Mouse (Mus musculus) CH12F3 (cell line): ENCODE measurements around the gene Hoxb5.

Source experiments
- in situ Hi-C: fragments of 300-500 bp; cut with MboI; formaldehyde crosslinking; loops from 2 replicates; pipeline ENCODE4 v1.14.3; 2020; ENCODE audit warnings: low sequenced_read_pairs

Gene Hoxb5

GRCm38 (mm10) chr11:96333241-96334001, 30.3 kb downstream of the Hoxb5 start:
- in situ Hi-C loops = no loop called here

- in situ Hi-C loops = no loop called here
Observed at GRCm38 (mm10) chr11:96334002-96334364, 30.8 kb downstream of the Hoxb5 start.

DNA sequence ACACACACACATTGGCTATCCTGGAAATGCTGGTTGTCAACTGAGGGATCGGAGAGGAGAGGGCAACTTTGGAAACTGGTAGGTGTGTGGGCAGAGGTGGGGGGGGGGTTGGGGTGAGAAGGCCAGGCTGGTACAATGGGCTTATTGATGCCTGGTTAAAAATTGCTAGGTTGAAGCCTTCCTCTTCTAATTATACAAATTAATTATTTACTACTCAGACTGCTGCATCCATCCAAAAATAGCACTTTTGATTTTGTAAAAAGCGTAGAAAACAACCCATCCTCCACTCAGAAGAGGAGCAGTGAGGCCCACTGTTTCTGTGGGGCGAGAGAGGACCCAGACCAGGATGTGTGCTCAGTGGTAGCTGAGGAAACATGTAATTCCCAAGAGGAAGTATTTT, 31.9 kb downstream of the Hoxb5 start:
- in situ Hi-C loops = no loop called here

DNA sequence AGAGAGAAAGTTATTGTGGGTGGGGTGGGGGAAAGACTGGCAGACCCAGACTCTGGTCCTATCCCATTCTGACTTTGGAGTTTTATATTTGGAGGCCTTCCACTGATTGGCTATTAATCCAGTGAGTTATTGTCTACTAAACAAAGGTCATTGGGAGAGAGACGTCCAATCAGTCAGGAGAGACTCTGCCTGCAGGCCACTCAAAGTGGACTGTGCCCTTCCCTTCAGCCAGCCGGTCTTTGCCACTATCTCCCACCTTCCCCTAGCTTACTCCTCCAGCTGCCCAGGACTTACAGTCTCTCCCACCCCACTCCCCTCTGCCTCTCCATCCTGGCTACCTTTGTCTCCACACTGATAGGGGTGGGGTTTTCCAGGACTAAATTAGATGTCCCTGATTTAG, 33.5 kb downstream of the Hoxb5 start:
- in situ Hi-C loops = no loop called here

DNA sequence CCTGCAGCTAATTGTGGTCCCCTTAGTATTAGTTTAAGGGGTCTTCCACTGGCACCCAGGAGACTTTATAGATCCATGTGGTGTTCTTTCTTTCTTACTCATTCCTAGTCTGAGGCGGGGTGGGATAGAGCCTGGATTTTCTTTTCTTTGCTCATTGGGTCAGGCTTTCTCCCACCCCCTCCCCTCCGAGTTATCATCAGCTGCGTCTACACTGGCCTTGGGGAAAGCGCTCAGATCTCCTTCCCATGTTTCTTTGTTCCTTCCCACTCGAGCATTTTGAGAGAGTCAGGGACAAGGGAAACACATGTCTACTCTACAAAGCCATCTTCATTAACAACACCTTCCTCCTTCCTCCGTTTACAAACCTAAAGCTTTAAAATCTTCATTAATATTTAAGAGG, 33.9 kb downstream of the Hoxb5 start:
- in situ Hi-C loops = no loop called here

DNA sequence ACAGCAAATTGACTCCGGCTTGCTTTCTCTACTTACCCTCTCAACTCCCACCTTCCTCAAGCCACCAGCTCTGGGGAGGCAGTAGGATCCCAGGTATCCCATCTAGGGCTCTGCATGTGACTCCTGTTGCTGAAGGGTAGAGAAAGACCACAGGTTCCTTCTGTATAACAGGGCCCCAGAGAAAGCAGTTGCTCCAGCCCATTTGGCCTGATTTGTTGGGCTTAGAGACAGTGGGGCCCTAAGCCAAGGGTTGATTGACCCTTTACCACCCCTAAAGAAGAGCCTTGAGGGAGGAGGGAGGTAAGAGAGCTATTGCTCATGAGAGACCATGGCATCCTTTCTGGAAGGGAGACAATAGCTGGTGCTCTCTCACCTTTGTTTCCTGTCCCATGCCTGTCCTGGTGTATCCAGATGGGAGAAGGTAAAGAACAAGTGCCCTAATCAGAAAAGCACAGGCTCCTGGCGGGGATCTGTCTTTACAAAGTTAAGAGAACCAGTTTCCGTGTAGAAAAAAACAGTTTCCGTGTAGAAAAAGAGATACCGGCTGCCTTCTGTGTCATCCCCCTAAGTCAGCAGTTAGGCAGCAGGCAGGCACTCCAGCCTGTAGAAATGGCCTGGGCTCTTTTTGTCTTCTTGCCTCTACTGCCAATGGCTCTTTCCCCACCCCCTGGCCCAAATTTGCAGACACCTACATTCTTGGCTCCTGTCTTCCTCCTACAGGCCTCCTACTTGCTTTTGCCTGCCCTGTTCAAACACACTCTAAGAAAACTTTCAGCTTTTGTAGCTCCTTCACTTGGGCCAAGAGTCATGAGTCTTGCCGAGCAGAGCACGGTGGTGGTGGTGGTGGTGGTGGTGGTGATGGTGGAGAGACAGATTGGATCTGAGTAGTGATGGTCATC, 36.1 kb downstream of the Hoxb5 start:
- in situ Hi-C loops = no loop called here

- in situ Hi-C loops = no loop called here
Observed at GRCm38 (mm10) chr11:96340698-96341365, 37.7 kb downstream of the Hoxb5 start.

- in situ Hi-C loops = no loop called here
Observed at GRCm38 (mm10) chr11:96341701-96342575, 38.8 kb downstream of the Hoxb5 start.

DNA sequence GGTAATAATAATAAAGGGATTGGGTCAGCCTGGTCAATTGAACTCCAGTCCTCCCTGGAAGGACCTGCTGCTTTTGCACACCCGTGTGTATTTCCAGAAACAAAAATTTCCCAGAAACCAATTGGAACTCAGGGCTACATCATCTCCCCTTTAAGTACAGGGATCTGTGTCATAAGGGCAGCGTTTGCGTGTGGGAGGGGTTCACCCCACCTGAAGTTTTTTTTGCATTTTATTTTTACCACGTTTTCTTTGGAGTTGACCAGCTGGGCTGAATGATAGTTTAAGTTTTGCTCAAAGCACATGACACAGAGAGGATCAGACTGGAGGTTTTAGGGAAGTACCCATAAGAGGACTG, 39.4 kb downstream of the Hoxb5 start:
- in situ Hi-C loops = no loop called here

DNA sequence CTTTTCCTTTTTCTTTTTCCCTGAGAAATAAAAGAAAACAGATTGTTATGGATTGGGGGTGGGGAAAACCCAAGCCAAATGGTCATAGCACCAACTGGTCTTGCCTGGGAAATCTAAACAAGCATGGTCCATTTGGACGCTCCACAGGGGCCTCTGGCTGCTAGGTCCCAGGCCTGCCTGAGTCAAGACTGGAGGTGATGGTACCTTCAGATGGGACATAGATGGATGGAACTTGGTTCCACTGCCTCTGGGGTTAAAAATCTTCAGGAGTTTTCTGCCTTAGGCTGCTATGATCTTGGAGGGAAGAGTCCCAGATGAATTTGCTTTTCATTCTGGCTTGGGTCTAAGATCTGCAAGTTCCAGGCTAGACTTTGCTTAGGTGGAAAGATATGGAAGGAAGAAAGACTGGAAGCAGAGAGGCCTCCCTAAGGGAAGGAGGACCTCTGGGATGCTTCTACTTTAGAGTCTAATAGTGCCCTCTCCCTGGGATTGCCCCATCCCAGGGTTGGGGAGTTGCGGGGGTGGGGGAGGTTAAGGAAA, 40.1 kb downstream of the Hoxb5 start:
- in situ Hi-C loops = no loop called here

DNA sequence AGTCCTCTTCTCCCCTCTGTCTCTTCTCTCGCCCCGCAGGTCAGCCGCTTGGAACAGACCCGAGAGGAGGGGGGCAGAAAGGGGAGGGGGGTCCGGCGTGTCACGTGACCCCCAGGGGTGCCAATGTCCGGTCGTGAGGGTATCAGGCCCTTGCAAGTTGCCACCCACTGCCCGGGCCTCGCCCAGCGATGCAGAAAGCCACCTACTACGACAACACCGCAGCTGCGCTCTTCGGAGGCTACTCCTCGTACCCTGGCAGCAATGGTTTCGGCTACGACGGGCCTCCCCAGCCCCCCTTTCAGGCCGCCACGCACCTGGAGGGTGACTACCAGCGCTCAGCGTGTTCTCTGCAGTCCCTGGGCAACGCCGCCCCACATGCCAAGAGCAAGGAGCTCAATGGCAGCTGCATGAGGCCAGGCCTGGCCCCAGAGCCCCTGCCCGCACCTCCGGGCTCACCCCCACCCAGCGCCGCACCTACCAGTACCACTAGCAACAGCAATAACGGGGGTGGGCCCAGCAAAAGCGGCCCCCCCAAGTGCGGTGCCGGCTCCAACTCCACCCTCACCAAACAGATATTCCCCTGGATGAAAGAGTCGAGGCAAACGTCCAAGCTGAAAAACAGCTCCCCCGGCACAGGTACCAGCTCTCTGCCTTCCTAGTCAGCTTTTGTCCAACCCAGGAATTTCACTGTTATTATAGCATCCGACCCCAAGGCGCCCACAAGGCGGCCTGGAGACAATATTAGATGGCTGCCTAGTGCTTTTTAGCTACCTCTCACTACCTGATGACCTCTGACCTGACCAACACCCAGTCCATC, 41.1 kb downstream of the Hoxb5 start:
- in situ Hi-C loops = no loop called here

DNA sequence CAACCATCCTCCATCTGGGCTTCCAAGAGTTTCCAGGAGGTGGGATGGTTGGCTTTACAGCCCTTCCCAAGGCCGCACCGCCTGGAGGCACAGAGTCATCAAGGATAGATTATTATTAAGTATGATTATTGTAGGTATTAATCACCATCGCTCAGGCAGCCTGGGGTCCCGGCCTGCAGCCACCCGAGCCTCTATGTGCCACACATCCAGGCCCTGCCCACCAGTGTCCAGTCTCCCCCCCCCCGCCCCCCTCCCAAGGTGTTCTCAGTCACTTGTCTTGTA, 41.7 kb downstream of the Hoxb5 start:
- in situ Hi-C loops = no loop called here

- in situ Hi-C loops = no loop called here
Observed at GRCm38 (mm10) chr11:96345220-96345892, 42.2 kb downstream of the Hoxb5 start.

GRCm38 (mm10) chr11:96345893-96346806, 43.0 kb downstream of the Hoxb5 start:
- in situ Hi-C loops = no loop called here

GRCm38 (mm10) chr11:96346916-96347520, 43.9 kb downstream of the Hoxb5 start:
- in situ Hi-C loops = no loop called here

GRCm38 (mm10) chr11:96347717-96348116, 44.6 kb downstream of the Hoxb5 start:
- in situ Hi-C loops = no loop called here

DNA sequence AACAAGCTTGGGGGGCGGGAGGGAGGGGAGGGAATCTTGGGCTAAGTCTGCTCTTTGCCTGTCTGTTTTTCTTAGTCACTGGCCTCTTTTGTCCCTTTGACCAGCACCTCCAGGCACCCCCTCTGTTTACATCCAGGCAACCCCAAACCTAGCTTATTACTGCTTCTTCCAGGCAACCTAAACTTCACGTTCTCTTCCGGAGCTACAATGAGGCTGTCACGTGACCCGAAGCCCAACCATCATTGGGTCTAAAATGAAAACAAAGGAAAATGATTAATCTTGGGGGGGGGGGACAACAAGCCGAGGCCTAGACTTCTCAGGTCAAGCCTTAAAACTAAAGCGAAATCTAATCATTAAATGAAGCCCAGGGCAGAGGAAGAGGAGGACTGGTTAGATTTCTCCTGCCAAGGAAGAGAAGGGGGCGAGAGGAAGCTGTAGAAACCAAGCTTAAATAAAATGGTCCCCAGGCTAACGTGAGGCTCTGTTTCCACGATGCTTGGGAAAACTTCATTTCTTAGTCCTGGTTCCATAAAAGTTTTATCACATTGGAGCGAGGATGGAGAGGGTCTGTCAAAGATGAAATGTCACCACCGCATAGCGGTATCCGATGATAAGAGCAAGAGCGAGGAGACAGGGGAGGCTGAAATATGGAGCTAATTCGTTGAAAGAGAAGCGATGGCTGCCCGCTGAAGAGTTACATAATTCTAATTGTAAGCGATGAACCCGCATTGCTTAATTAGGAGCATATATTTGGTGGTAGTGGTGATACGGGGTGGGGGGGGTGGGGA, 45.2 kb downstream of the Hoxb5 start:
- in situ Hi-C loops = no loop called here
